Mouse (Mus musculus) heart, embryonic 13.5 days (tissue): Measurements from ENCODE around the gene Gm49450. TPM values are rescaled to one million over a fixed set of nuclear protein-coding genes. Genes with fewer than 3 reads are reported as not detected.
A peak's percentile ranks its signal among the peaks of the same experiment; 100 is the strongest.
"Not testable (repeated sequence)": the region's sequence is repeated elsewhere in the genome, so short reads cannot be mapped to it uniquely, and the experiment has no call there.

Experiments used
- ATAC-seq: fragments of 200-750 bp; cut with Nextera tagmentation; 2 replicates; pipeline ENCODE4 v1.8.0; 2017; ENCODE audit warnings: moderate TSS enrichment; ENCODE audit not compliant: insufficient number of reproducible peaks, low FRiP score, low TSS enrichment; ENCODE audit errors: extremely low read depth
- H3K27ac ChIP-seq: fragments of 300-500 bp; sonication (generic); replicated peaks from 2 replicates; pipeline ENCODE4 v1.5.1; 2015; ENCODE audit warnings: moderate library complexity, mild to moderate bottlenecking, inconsistent platforms
- H3K27me3 ChIP-seq: fragments of 300-500 bp; sonication (generic); replicated peaks from 2 replicates; pipeline ENCODE4 v1.6.1; 2015; ENCODE audit warnings: mild to moderate bottlenecking, inconsistent platforms
- H3K36me3 ChIP-seq: fragments of 300-500 bp; sonication (generic); 2 replicates; pipeline ENCODE4 v1.6.1; 2015; ENCODE audit warnings: mild to moderate bottlenecking, inconsistent platforms
- H3K4me1 ChIP-seq: fragments of 300-500 bp; sonication (generic); 2 replicates; pipeline ENCODE4 v1.6.1; 2015; ENCODE audit warnings: inconsistent platforms
- H3K4me2 ChIP-seq: fragments of 300-500 bp; sonication (generic); 2 replicates; pipeline ENCODE4 v1.6.1; 2015; ENCODE audit warnings: inconsistent platforms, mild to moderate bottlenecking, moderate library complexity
- H3K4me3 ChIP-seq: fragments of 300-500 bp; sonication (generic); 2 replicates; pipeline ENCODE4 v1.5.1; 2015; ENCODE audit warnings: moderate library complexity, mild to moderate bottlenecking, inconsistent platforms
- H3K9ac ChIP-seq: fragments of 300-500 bp; sonication (generic); 2 replicates; pipeline ENCODE4 v1.6.1; 2015; ENCODE audit warnings: inconsistent platforms, mild to moderate bottlenecking, moderate library complexity
- H3K9me3 ChIP-seq: fragments of 300-500 bp; sonication (generic); 2 replicates; pipeline ENCODE4 v1.6.1; 2016; ENCODE audit warnings: inconsistent platforms
- WGBS: fragments of 180-500 bp; shearing (Covaris S2); methylation state at CpG from one replicate; pipeline ENCODE4 v1.1.7; 2015; ENCODE audit warnings: mixed read lengths; 5-methylcytosine and 5-hydroxymethylcytosine counted together
- polyA plus RNA-seq: library from polyadenylated mRNA; unstranded; fragments of >200 nt; fragmentation: Nextera tagmentation; extraction: Ambion mirVana; gene quantifications from 2 replicates; pipeline ENCODE4 v1.2.1, GENCODE M21; 2015

Gm49450 gene
- polyA plus RNA-seq, 1 experiment from 2014 or later, result not detected

GRCm38 (mm10) chr15:98984681-98985080 is 31.3 kb upstream of the Gm49450 start:
- H3K4me3 ChIP-seq, result peak overlapping the region; percentile 63
- no peak for ATAC-seq
- WGBS, result 35% methylated on average over 6 of the region's 6 CpGs
- H3K27me3 ChIP-seq, result no peaks in the 10 kb centered on the region
- peak overlapping the region; percentile 81 for H3K4me2 ChIP-seq
- peak overlapping the region; percentile 98 for H3K27ac ChIP-seq
- H3K9ac ChIP-seq, result peak overlapping the region; percentile 90
- H3K9me3 ChIP-seq, result no peaks in the 10 kb centered on the region
- peaks cover 65% of the 10 kb centered on the region for H3K4me1 ChIP-seq
- no peaks in the 10 kb centered on the region for H3K36me3 ChIP-seq

GRCm38 (mm10) chr15:98983431-98984081 is 30.2 kb upstream of the Gm49450 start:
- H3K9ac ChIP-seq, result peak overlapping the region; percentile 55
- peak overlapping the region; percentile 81 for H3K4me2 ChIP-seq
- no peak for ATAC-seq
- 30% methylated on average over 16 of the region's 16 CpGs for WGBS
- H3K9me3 ChIP-seq, result no peaks in the 10 kb centered on the region
- peak overlapping the region; percentile 17 for H3K4me3 ChIP-seq
- H3K36me3 ChIP-seq, result no peaks in the 10 kb centered on the region
- H3K27ac ChIP-seq, result peak overlapping the region; percentile 69
- H3K4me1 ChIP-seq, result peaks cover 59% of the 10 kb centered on the region
- no peaks in the 10 kb centered on the region for H3K27me3 ChIP-seq

- H3K4me1 ChIP-seq, result peaks cover 60% of the 10 kb centered on the region
- no peaks in the 10 kb centered on the region for H3K9me3 ChIP-seq
- ATAC-seq, result no peak
- no peaks in the 10 kb centered on the region for H3K36me3 ChIP-seq
- H3K9ac ChIP-seq, result no peak overlapping the region
- no peak overlapping the region for H3K4me2 ChIP-seq
- 66% methylated on average over 6 of the region's 6 CpGs for WGBS
- no peaks in the 10 kb centered on the region for H3K27me3 ChIP-seq
- H3K27ac ChIP-seq, result no peak overlapping the region; the same call in 1 of the 2 replicates
- no peak overlapping the region for H3K4me3 ChIP-seq
Observed at GRCm38 (mm10) chr15:98982100-98982499, 28.7 kb upstream of the Gm49450 start.

- no peaks in the 10 kb centered on the region for H3K27me3 ChIP-seq
- no peaks in the 10 kb centered on the region for H3K36me3 ChIP-seq
- no peaks in the 10 kb centered on the region for H3K9me3 ChIP-seq
- 65% methylated on average over 7 of the region's 7 CpGs for WGBS
- no peak for ATAC-seq
- peaks cover 50% of the 10 kb centered on the region for H3K4me1 ChIP-seq
- no peak overlapping the region for H3K4me3 ChIP-seq
- no peak overlapping the region for H3K27ac ChIP-seq
- no peak overlapping the region for H3K4me2 ChIP-seq
- H3K9ac ChIP-seq, result no peak overlapping the region
Observed at GRCm38 (mm10) chr15:98980012-98980614, 26.8 kb upstream of the Gm49450 start.

GRCm38 (mm10) chr15:98978409-98979172 is 25.2 kb upstream of the Gm49450 start:
- no peak for ATAC-seq
- H3K4me3 ChIP-seq, result no peak overlapping the region
- 76% methylated on average over 20 of the region's 20 CpGs for WGBS
- peaks cover 39% of the 10 kb centered on the region for H3K4me1 ChIP-seq
- H3K9me3 ChIP-seq, result no peaks in the 10 kb centered on the region
- H3K9ac ChIP-seq, result peak overlapping the region; percentile 70; the same call in 1 of the 2 replicates
- H3K27me3 ChIP-seq, result no peaks in the 10 kb centered on the region
- H3K4me2 ChIP-seq, result peak overlapping the region; percentile 48
- H3K36me3 ChIP-seq, result no peaks in the 10 kb centered on the region
- peak overlapping the region; percentile 77; the same call in 1 of the 2 replicates for H3K27ac ChIP-seq

- Histone ChIP-seq H3K4me3 (peak overlapping the region; percentile 2; the same call in 1 of the 2 replicates), H3K9ac (peak overlapping the region; percentile 70), H3K36me3 (no peaks in the 10 kb centered on the region), H3K27me3 (no peaks in the 10 kb centered on the region), H3K4me2 (peak overlapping the region; percentile 48), H3K4me1 (peaks cover 32% of the 10 kb centered on the region), H3K27ac (peak overlapping the region; percentile 77), H3K9me3 (no peaks in the 10 kb centered on the region)
- ATAC-seq, result no peak
- WGBS, result 53% methylated on average over 14 of the region's 14 CpGs
Observed at GRCm38 (mm10) chr15:98977759-98978408, 24.5 kb upstream of the Gm49450 start.

GRCm38 (mm10) chr15:98976763-98977758 is 23.7 kb upstream of the Gm49450 start:
- Histone ChIP-seq H3K9ac (peak overlapping the region; percentile 70; the same call in 1 of the 2 replicates), H3K36me3 (no peaks in the 10 kb centered on the region), H3K4me3 (no peak overlapping the region), H3K4me1 (peaks cover 24% of the 10 kb centered on the region), H3K4me2 (peak overlapping the region; percentile 48), H3K9me3 (no peaks in the 10 kb centered on the region), H3K27ac (peak overlapping the region; percentile 77), H3K27me3 (no peaks in the 10 kb centered on the region)
- WGBS, result 53% methylated on average over 21 of the region's 21 CpGs
- ATAC-seq, result no peak

GRCm38 (mm10) chr15:98973015-98973614 is 19.8 kb upstream of the Gm49450 start:
- H3K27me3 ChIP-seq, result no peaks in the 10 kb centered on the region
- H3K36me3 ChIP-seq, result no peaks in the 10 kb centered on the region
- WGBS, result 89% methylated on average over 9 of the region's 9 CpGs
- H3K4me3 ChIP-seq, result no peak overlapping the region
- H3K9ac ChIP-seq, result no peak overlapping the region
- no peak overlapping the region for H3K27ac ChIP-seq
- H3K9me3 ChIP-seq, result no peaks in the 10 kb centered on the region
- no peak overlapping the region for H3K4me2 ChIP-seq
- ATAC-seq, result no peak
- H3K4me1 ChIP-seq, result peaks cover 52% of the 10 kb centered on the region

- H3K27ac ChIP-seq, result peak overlapping the region; percentile 32; the same call in 1 of the 2 replicates
- not testable (repeated sequence) for ATAC-seq, H3K9me3 ChIP-seq, H3K36me3 ChIP-seq, H3K27me3 ChIP-seq, H3K4me2 ChIP-seq, H3K9ac ChIP-seq, H3K4me3 ChIP-seq
- peaks cover 38% of the 10 kb centered on the region for H3K4me1 ChIP-seq
- 63% methylated on average over 15 of the region's 15 CpGs for WGBS
Observed at GRCm38 (mm10) chr15:98971576-98972320, 18.4 kb upstream of the Gm49450 start.
